Mouse (Mus musculus): ENCODE data around the gene Foxl2. TPM values are rescaled to one million over a fixed set of nuclear protein-coding genes. Genes with fewer than 3 reads are reported as not detected.

Foxl2 gene
- polyA plus RNA-seq (2017; shearing (Covaris generic)): not detected

GRCm38 (mm10) chr9:98955103-98955715 lies at the start of gene Foxl2:
TSS of gene Foxl2 (plus strand) at chr9:98955288.

GRCm38 (mm10) chr9:98985800-98986475 lies 30.9 kb downstream of the Foxl2 start, which contains the start of gene Faim:
TSS of gene Faim (plus strand) at chr9:98986373.

Other genes with a start within 250 kb of the Foxl2 start
- gene Prr23a1, start 112.8 kb upstream of the Foxl2 start, polyA plus RNA-seq (2017; shearing (Covaris generic)): not detected
- not detected for gene Prr23a2, start 98.8 kb upstream of the Foxl2 start, polyA plus RNA-seq (2017; shearing (Covaris generic))
- gene Prr23a3, start 90.5 kb upstream of the Foxl2 start, polyA plus RNA-seq (2017; shearing (Covaris generic)): not detected
- not detected for gene 7420426K07Rik, start 52.2 kb upstream of the Foxl2 start, polyA plus RNA-seq (2017; shearing (Covaris generic))
- gene Faim, start 31.1 kb downstream of the Foxl2 start, polyA plus RNA-seq (2017; shearing (Covaris generic)): 68.6 TPM
- gene Gm1123, start 80.4 kb downstream of the Foxl2 start, polyA plus RNA-seq (2017; shearing (Covaris generic)): 1.2 TPM
- gene Pik3cb, start 185.3 kb downstream of the Foxl2 start, polyA plus RNA-seq (2017; shearing (Covaris generic)): 1.7 TPM

Data from CD4-positive, CD25-positive, alpha-beta regulatory T cell, adult 9 weeks (primary cell).